Mouse (Mus musculus): ENCODE measurements around the gene Rps11.
"Not testable (repeated sequence)": the region's sequence is repeated elsewhere in the genome, so short reads cannot be mapped to it uniquely, and the experiment has no call there.

Gene Rps11

GRCm38 (mm10) chr7:45110089-45110488 is 14.2 kb downstream of the Rps11 start:
- not testable (repeated sequence) for DNase-seq (ENCODE audit: low spot score)

GRCm38 (mm10) chr7:45107052-45107645 is 17.1 kb downstream of the Rps11 start:
- no peak for DNase-seq (ENCODE audit: low spot score)

- DNase-seq (ENCODE audit: low spot score) = no peak
Measured at GRCm38 (mm10) chr7:45106441-45106840, 17.8 kb downstream of the Rps11 start.

- DNase-seq (ENCODE audit: low spot score) = no peak
Measured at GRCm38 (mm10) chr7:45105491-45105890, 18.7 kb downstream of the Rps11 start.

GRCm38 (mm10) chr7:45104941-45105340 is 19.3 kb downstream of the Rps11 start:
- DNase-seq (ENCODE audit: low spot score) = no peak

- peak; percentile 93 for DNase-seq (ENCODE audit: low spot score)
Measured at GRCm38 (mm10) chr7:45103652-45104180, 20.5 kb downstream of the Rps11 start, which contains the start of gene Fcgrt. Gene Fcgrt, minus strand, starts transcription at chr7:45103851.

- no peak for DNase-seq (ENCODE audit: low spot score)
Measured at GRCm38 (mm10) chr7:45102940-45103585, 21.2 kb downstream of the Rps11 start.

GRCm38 (mm10) chr7:45102441-45102840 is 21.8 kb downstream of the Rps11 start:
- no peak for DNase-seq (ENCODE audit: low spot score)

GRCm38 (mm10) chr7:45100046-45100445 is 24.2 kb downstream of the Rps11 start:
- no peak for DNase-seq (ENCODE audit: low spot score)

- DNase-seq (ENCODE audit: low spot score) = no peak
Measured at GRCm38 (mm10) chr7:45098541-45099240, 25.5 kb downstream of the Rps11 start.

- DNase-seq (ENCODE audit: low spot score) = no peak
Measured at GRCm38 (mm10) chr7:45097479-45097878, 26.8 kb downstream of the Rps11 start.

GRCm38 (mm10) chr7:45095965-45096364 is 28.3 kb downstream of the Rps11 start:
- DNase-seq (ENCODE audit: low spot score) = not testable (repeated sequence)

GRCm38 (mm10) chr7:45095367-45095766 is 28.9 kb downstream of the Rps11 start:
- no peak for DNase-seq (ENCODE audit: low spot score)

- DNase-seq (ENCODE audit: low spot score) = no peak
Measured at GRCm38 (mm10) chr7:45094121-45094520, 30.1 kb downstream of the Rps11 start.

- no peak for DNase-seq (ENCODE audit: low spot score)
Measured at GRCm38 (mm10) chr7:45093516-45093905, 30.7 kb downstream of the Rps11 start.

GRCm38 (mm10) chr7:45092828-45093515 is 31.3 kb downstream of the Rps11 start:
- DNase-seq (ENCODE audit: low spot score) = no peak

- DNase-seq (ENCODE audit: low spot score) = peak; percentile 88
Measured at GRCm38 (mm10) chr7:45092048-45092447, 32.2 kb downstream of the Rps11 start, which contains the start of gene Rcn3. Gene Rcn3, minus strand, starts transcription at chr7:45092221.

- no peak for DNase-seq (ENCODE audit: low spot score)
Measured at GRCm38 (mm10) chr7:45091001-45091990, 32.9 kb downstream of the Rps11 start.

GRCm38 (mm10) chr7:45090251-45090977 is 33.8 kb downstream of the Rps11 start:
- DNase-seq (ENCODE audit: low spot score) = no peak

GRCm38 (mm10) chr7:45088597-45088996 is 35.6 kb downstream of the Rps11 start:
- no peak for DNase-seq (ENCODE audit: low spot score)

Measured in urinary bladder, postnatal 14 days (tissue).